8 mouse cellular contexts compared by ENCODE assay signal in genomic region chr9:22224536-22225503, GRCm38 (mm10). TPM values are rescaled to one million over a fixed set of nuclear protein-coding genes. Genes with fewer than 3 reads are reported as not detected.
DNase-seq lines count a peak whose midpoint lies in the region; ATAC-seq and TF ChIP-seq lines count a peak whose summit lies in the region.

No protein-coding gene starts in this region.

- peak overlapping the region; percentile 16; the same call in 1 of the 2 replicates for H3K27ac ChIP-seq in cerebellum, adult 2 months (ENCODE audit: insufficient read depth, low read length)
- no peak overlapping the region for H3K27ac ChIP-seq in forebrain, postnatal 0 days (ENCODE audit: low read depth, low read length)
- peak overlapping the region; percentile 96 for H3K27ac ChIP-seq in kidney, embryonic 15.5 days

- WGBS in cerebellum, adult 2 months, result 27% methylated on average over 17 of the region's 17 CpGs
- WGBS in forebrain, postnatal 0 days, result 27% methylated on average over 17 of the region's 17 CpGs
- WGBS in kidney, embryonic 15.5 days, result 28% methylated on average over 17 of the region's 17 CpGs

- TF ChIP-seq POLR2A in cerebellum, adult 2 months (IDR thresholded peaks at IDR 0.05; ENCODE audit: borderline replicate concordance, insufficient read depth, low read length), result no peak

- TF ChIP-seq CTCF in cerebellum, adult 2 months (IDR thresholded peaks at IDR 0.05; ENCODE audit: borderline replicate concordance, insufficient read depth, low read depth, low read length), result no peak
- TF ChIP-seq CTCF in forebrain, postnatal 0 days (IDR thresholded peaks at IDR 0.05; ENCODE audit: low read depth), result peak; percentile 38

- peaks cover 3% of the 10 kb centered on the region; the same call in 1 of the 2 replicates for H3K4me1 ChIP-seq in cerebellum, adult 2 months (ENCODE audit: control insufficient read depth, insufficient read depth, low read length)
- no peaks in the 10 kb centered on the region for H3K4me1 ChIP-seq in forebrain, postnatal 0 days (ENCODE audit: insufficient read depth)
- H3K4me1 ChIP-seq in kidney, embryonic 15.5 days, result peaks cover 15% of the 10 kb centered on the region

- H3K36me3 ChIP-seq in forebrain, postnatal 0 days (ENCODE audit: insufficient read depth), result no peaks in the 10 kb centered on the region
- peaks cover 11% of the 10 kb centered on the region for H3K36me3 ChIP-seq in kidney, embryonic 15.5 days

- peak overlapping the region; percentile 85 for H3K4me3 ChIP-seq in cerebellum, adult 2 months (replicated peaks; ENCODE audit: insufficient read depth, low read depth, low read length)
- peak overlapping the region; percentile 80 for H3K4me3 ChIP-seq in forebrain, postnatal 0 days (ENCODE audit: low read depth, low read length)
- H3K4me3 ChIP-seq in kidney, embryonic 15.5 days (replicated peaks), result peak overlapping the region; percentile 71

- H3K9me3 ChIP-seq in forebrain, postnatal 0 days (ENCODE audit: low read length), result no peaks in the 10 kb centered on the region
- no peaks in the 10 kb centered on the region for H3K9me3 ChIP-seq in kidney, embryonic 15.5 days (replicated peaks)

- peak; percentile 74 for DNase-seq in 3T3-L1 (ENCODE audit: low read depth, low spot score)
- peak; percentile 39 to 46 for DNase-seq in cerebellum, adult 2 months
- peak; percentile 60 for DNase-seq in forebrain, postnatal 0 days
- DNase-seq in lung, postnatal 10 days, result peak; percentile 48
- peak; percentile 72 for DNase-seq in retina, postnatal 1 day
- no peak for DNase-seq in gastrocnemius, postnatal 36 days

- H3K27me3 ChIP-seq in cerebellum, adult 2 months (ENCODE audit: control insufficient read depth, insufficient read depth, low read length), result no peaks in the 10 kb centered on the region
- no peaks in the 10 kb centered on the region for H3K27me3 ChIP-seq in forebrain, postnatal 0 days (ENCODE audit: insufficient read depth, low read length)
- H3K27me3 ChIP-seq in kidney, embryonic 15.5 days, result no peaks in the 10 kb centered on the region

- peak; percentile 42 for ATAC-seq in CD4-positive, CD25-positive, alpha-beta regulatory T cell, adult 4 months
- peak; percentile 21 for ATAC-seq in forebrain, postnatal 0 days
- ATAC-seq in kidney, embryonic 15.5 days (replicated peaks; ENCODE audit: low FRiP score), result peak; percentile 26

- peak overlapping the region; percentile 63 for H3K9ac ChIP-seq in forebrain, postnatal 0 days
- H3K9ac ChIP-seq in kidney, embryonic 15.5 days, result 0 out of 2 replicates have a peak overlapping the region, but pooled peaks have one; percentile 21

- intact Hi-C loops in gastrocnemius, postnatal 36 days (cut with DNase I), result no loop called here

- H3K4me2 ChIP-seq in forebrain, postnatal 0 days (ENCODE audit: low read depth), result peak overlapping the region; percentile 69
- peak overlapping the region; percentile 66 for H3K4me2 ChIP-seq in kidney, embryonic 15.5 days

RNA-seq across cellular contexts. Expression of gene Zfp809, which starts 0.7 kb away (rescaled TPM):
- polyA plus RNA-seq in CD4-positive, CD25-positive, alpha-beta regulatory T cell, adult 4 months (2017; shearing (Covaris generic)), result 10 to 100 TPM; 47.0 to 48.9 TPM
- polyA plus RNA-seq in cerebellum, adult 2 months (2012; rRNA removed), result 16.8 and 19.8 TPM in 2 replicates
- total RNA-seq in forebrain, postnatal 0 days (2014; rRNA removed), result 10.3 and 11.0 TPM in 2 replicates
- 3.8 and 6.8 TPM in 2 replicates for polyA plus RNA-seq in forebrain, postnatal 0 days (2015; fragmentation: Nextera tagmentation; extraction: Ambion mirVana)
- 20.7 and 20.9 TPM in 2 replicates for polyA plus RNA-seq in kidney, embryonic 15.5 days (2015; fragmentation: Nextera tagmentation; extraction: Ambion mirVana)
- total RNA-seq in gastrocnemius, postnatal 36 days (2021), result 1 to 10 TPM; 5.9 to 6.7 TPM

RNA-seq across cellular contexts. Expression of gene Zfp599, which starts 34.9 kb away (rescaled TPM):
- polyA plus RNA-seq in CD4-positive, CD25-positive, alpha-beta regulatory T cell, adult 4 months (2017; shearing (Covaris generic)), result 1 to 10 TPM; 7.1 to 7.4 TPM
- 2.8 and 3.2 TPM in 2 replicates for polyA plus RNA-seq in cerebellum, adult 2 months (2012; rRNA removed)
- total RNA-seq in forebrain, postnatal 0 days (2014; rRNA removed), result 7.6 and 7.9 TPM in 2 replicates
- polyA plus RNA-seq in forebrain, postnatal 0 days (2015; fragmentation: Nextera tagmentation; extraction: Ambion mirVana), result 4.8 and 6.0 TPM in 2 replicates
- polyA plus RNA-seq in kidney, embryonic 15.5 days (2015; fragmentation: Nextera tagmentation; extraction: Ambion mirVana), result 4.9 and 5.0 TPM in 2 replicates
- total RNA-seq in gastrocnemius, postnatal 36 days (2021), result not detected

RNA-seq across cellular contexts. Expression of gene Zfp872, which starts 36.9 kb away (rescaled TPM):
- polyA plus RNA-seq in CD4-positive, CD25-positive, alpha-beta regulatory T cell, adult 4 months (2017; shearing (Covaris generic)), result not detected
- polyA plus RNA-seq in cerebellum, adult 2 months (2012; rRNA removed), result 0.07 and 0.13 TPM in 2 replicates
- total RNA-seq in forebrain, postnatal 0 days (2014; rRNA removed), result 0.14 and 0.15 TPM in 2 replicates
- polyA plus RNA-seq in forebrain, postnatal 0 days (2015; fragmentation: Nextera tagmentation; extraction: Ambion mirVana), result 0.16 and 0.26 TPM in 2 replicates
- polyA plus RNA-seq in kidney, embryonic 15.5 days (2015; fragmentation: Nextera tagmentation; extraction: Ambion mirVana), result 0.31 and 0.55 TPM in 2 replicates
- total RNA-seq in gastrocnemius, postnatal 36 days (2021), result not detected

Comparison
In these comparisons a context has a peak if more than half of its experiments do, and no peak if none do; other contexts are left out.
1. DNase-seq: peak in 3T3-L1 (single experiment), cerebellum, adult 2 months (2 of 2), forebrain, postnatal 0 days (single experiment), lung, postnatal 10 days (single experiment) and retina, postnatal 1 day (single experiment); none in gastrocnemius, postnatal 36 days (0 of 2).
2. Peak in every context shown above with its lines, with median percentiles within 50 percentile points of each other: ATAC-seq and H3K4me3 ChIP-seq.